Mouse (Mus musculus) liver, adult 2 months (tissue): ENCODE data around the gene Wdfy1.

Source experiments
- CTCF ChIP-seq: fragments of 200-500 bp; IDR thresholded peaks from 2 replicates; pipeline ENCODE4 v1.5.1; 2011; ENCODE audit warnings: low read depth, low read length, control low read depth
- POLR2A ChIP-seq: fragments of 200-500 bp; IDR thresholded peaks from 2 replicates; pipeline ENCODE4 v1.6.1; 2011; ENCODE audit warnings: low read length, control low read depth; ENCODE audit not compliant: insufficient read depth; ENCODE audit errors: extremely low read depth

DNA sequence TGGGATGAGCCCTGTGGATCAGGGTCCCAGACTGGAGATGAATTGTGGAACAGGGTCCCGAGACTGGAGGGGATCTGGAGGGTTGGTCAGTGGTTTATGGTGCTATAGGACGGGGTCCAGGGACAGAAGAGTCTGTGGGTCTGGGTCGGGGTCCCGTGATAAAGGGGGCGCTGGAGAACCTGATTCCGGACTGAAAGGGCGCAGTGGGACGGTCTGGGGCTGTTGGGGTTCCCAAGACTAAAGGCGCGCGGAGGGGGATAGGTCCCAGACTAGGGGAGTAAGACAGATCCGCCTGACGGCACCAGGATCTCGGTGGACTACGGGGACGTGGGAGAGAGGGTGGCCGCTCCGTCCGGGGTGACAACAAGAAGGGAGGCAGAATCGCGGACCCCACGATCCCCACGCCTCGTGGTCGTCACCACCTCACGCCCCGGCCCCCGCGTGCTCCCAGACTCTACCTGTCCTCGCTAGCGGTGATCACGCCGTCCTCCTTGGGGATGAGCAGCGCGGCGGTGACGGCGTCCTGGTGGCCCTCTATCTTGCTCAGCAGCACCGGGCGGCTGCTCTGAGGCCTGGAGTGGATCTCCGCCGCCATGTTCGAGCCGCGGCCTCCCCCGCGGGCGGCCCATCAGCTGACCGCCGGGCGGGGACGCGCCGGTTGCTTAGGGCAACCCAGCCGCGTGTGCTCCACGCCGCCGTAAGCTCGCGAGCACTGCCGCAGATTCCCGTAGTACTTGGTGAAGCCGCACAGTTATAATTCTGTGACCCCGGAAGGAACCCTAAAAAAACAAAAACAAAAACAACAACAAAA is 14.6 kb downstream of the Wdfy1 start:
- TF ChIP-seq CTCF: no peak
- TF ChIP-seq POLR2A: peak; percentile 79; the same call in 1 of the 2 replicates
